Mouse (Mus musculus) inflammation-experienced regulatory T-cells (primary cell): ENCODE results near the gene Olfr393. TPM values are rescaled to one million over a fixed set of nuclear protein-coding genes. Genes with fewer than 3 reads are reported as not detected.

Experiments used
- polyA plus RNA-seq, 2 experiments: library from polyadenylated mRNA; unstranded; fragments of 100-300 nt; shearing (Covaris generic); gene quantifications; one replicate each; pipeline ENCODE4 v1.2.1; 2017

Olfr393 gene
- under 1 TPM; 0.11 to 0.22 TPM for polyA plus RNA-seq

DNA sequence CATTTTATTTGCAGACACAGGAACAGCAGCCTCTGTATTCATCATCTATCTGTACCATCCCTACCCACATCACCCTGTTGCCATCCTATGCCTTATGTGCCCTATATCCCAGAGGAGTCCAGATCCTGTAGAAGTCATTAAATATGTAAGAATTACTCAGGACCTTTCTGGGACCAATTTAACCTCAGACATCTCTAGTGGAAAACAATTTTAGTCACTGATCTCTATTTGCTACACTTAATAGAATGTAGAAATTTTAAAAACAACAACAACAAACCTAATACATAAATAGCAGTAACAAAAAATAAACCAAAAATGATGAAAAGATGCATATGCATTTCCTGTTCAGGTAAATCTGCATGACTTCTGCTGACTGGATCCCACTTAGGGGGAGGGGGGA lies at the start of gene Olfr393:
Gene Olfr393, minus strand, starts transcription at position 101 of the 400 bp plus-strand sequence.

DNA sequence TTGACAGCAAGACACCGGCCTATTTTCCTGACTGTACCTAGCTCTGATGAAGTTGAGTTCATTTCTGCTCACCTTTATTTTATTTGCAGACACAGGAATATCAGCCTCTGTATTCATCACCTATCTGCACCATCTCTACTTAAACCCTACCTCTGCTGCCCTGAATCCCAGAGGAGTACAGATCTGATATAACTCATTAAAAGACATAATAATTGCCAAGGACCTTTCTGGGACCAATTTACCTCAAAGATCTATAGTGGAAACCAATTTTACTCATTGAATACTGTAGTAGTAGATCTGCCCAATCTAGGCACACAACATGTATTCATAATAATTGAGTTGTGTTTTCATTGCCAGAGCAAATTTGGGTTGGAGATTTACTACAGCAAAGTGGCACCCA lies 39.4 kb upstream of the Olfr393 start, which contains the start of gene Olfr394:
Gene Olfr394, minus strand, starts transcription at position 101 of the 400 bp plus-strand sequence.

DNA sequence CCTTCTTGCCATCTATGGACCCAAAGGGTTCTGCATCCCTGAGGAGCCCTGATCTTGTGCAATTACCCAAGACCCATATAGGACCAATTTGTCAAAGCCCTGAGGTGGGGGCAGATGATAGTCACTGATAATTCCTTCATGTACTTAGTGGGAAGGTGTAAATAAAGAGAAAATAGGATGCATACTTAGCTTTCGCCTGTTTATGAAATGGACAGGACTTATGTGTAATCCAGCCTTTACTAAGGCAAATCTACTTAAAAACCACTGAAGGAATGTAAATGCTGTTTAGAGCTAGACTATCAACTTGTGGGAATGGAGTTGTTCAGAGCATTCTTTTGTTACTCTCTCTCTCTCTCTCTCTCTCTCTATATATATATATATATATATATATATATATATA lies 34.3 kb downstream of the Olfr393 start, which contains the start of gene Olfr392:
Gene Olfr392, minus strand, starts transcription at position 101 of the 400 bp plus-strand sequence.

GRCm38 (mm10) chr11:73802952-73803351 lies 48.3 kb downstream of the Olfr393 start, which contains the start of gene Olfr391-ps:
Olfr391-ps (minus strand) TSS chr11:73803052.

Other genes starting within 250 kb of the Olfr393 start
- not detected for gene Zfp735, start 162.7 kb downstream of the Olfr393 start, polyA plus RNA-seq
- under 1 TPM in 1 of 2 experiments, not detected in 1; 0.18 TPM for gene Olfr389, start 70.7 kb downstream of the Olfr393 start, polyA plus RNA-seq
- gene Olfr390, start 68.5 kb downstream of the Olfr393 start, polyA plus RNA-seq = under 1 TPM; 0.14 to 0.53 TPM
- gene Olfr391-ps, start 48.4 kb downstream of the Olfr393 start, polyA plus RNA-seq = under 1 TPM in 1 of 2 experiments, not detected in 1; 0.27 TPM
- gene Olfr392, start 34.4 kb downstream of the Olfr393 start, polyA plus RNA-seq = under 1 TPM in 1 of 2 experiments, not detected in 1; 0.08 TPM
- gene Olfr394, start 39.3 kb upstream of the Olfr393 start, polyA plus RNA-seq = not detected
- not detected for gene Olfr395, start 57.8 kb upstream of the Olfr393 start, polyA plus RNA-seq
- 1 to 10 TPM in 1 of 2 experiments, under 1 TPM in 1; 0.96 to 1.5 TPM for gene Olfr23, start 85.2 kb upstream of the Olfr393 start, polyA plus RNA-seq
- gene Olfr397, start 109.4 kb upstream of the Olfr393 start, polyA plus RNA-seq = not detected
- under 1 TPM; 0.28 to 0.37 TPM for gene Olfr398, start 139.0 kb upstream of the Olfr393 start, polyA plus RNA-seq
- not detected for gene Olfr139, start 205.1 kb upstream of the Olfr393 start, polyA plus RNA-seq
- gene Olfr399, start 205.2 kb upstream of the Olfr393 start, polyA plus RNA-seq = not detected
- under 1 TPM in 1 of 2 experiments, not detected in 1; 0.21 TPM for gene Zfp616, start 218.5 kb upstream of the Olfr393 start, polyA plus RNA-seq